Mouse (Mus musculus) bone marrow, adult 2 months (tissue): ENCODE data around the gene Tank. TPM values are rescaled to one million over a fixed set of nuclear protein-coding genes. Genes with fewer than 3 reads are reported as not detected.

Experiments used
- H3K27ac ChIP-seq: fragments of 200-500 bp; 2 replicates; pipeline ENCODE4 v1.5.1; 2012; ENCODE audit warnings: low read depth, mild to moderate bottlenecking, control low read depth, inconsistent platforms, low read length; ENCODE audit not compliant: control insufficient read depth, poor library complexity, insufficient read depth
- H3K4me1 ChIP-seq: fragments of 200-500 bp; 2 replicates; pipeline ENCODE4 v1.6.1; 2011; ENCODE audit warnings: low read length; ENCODE audit not compliant: control insufficient read depth, insufficient read depth
- H3K4me3 ChIP-seq: fragments of 200-500 bp; replicated peaks from 2 replicates; pipeline ENCODE3; 2011; ENCODE audit warnings: mild to moderate bottlenecking, low read depth, low read length, control low read depth; ENCODE audit not compliant: control insufficient read depth
- CTCF ChIP-seq: fragments of 200-500 bp; IDR thresholded peaks from 2 replicates; pipeline ENCODE4 v1.5.1; 2011; ENCODE audit warnings: low read length, control low read depth; ENCODE audit not compliant: control insufficient read depth, insufficient read depth
- POLR2A ChIP-seq: fragments of 200-500 bp; IDR thresholded peaks from 2 replicates; pipeline ENCODE4 v1.6.1; 2011; ENCODE audit warnings: low read depth, mild to moderate bottlenecking, control low read depth, low read length, borderline replicate concordance; ENCODE audit not compliant: control insufficient read depth
- WGBS: fragments of 180-500 bp; shearing (Covaris S2); methylation state at CpG from one replicate; pipeline ENCODE4 v1.1.7; 2018; 5-methylcytosine and 5-hydroxymethylcytosine counted together
- polyA plus RNA-seq: library from polyadenylated mRNA; stranded (reverse); fragments of >200 nt; gene quantifications from 2 replicates; pipeline ENCODE4 v1.2.4, GENCODE M21; 2011; ENCODE audit warnings: low replicate concordance; ENCODE audit not compliant: missing spikeins, insufficient read depth, insufficient read length

Tank gene
- 11.5 and 21.9 TPM in 2 replicates for polyA plus RNA-seq

DNA sequence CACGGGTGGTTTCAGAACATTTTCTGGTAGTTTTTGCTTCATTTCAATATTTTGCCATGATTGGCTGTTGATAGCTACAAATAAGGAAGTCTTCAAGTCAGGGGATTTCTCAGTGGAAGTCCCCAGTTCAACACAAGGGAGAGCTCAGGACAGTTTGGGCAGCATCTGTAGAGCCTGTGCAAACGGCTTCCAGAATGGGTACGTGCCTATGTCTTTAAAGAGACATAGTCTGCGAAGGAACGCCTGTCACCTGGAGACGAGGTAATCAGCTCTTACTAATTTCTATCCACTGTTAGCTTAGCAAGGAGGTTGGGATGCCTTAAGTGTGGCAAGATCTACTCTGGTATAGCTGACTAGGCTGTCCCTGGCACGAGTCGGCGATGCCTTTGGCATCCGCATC, at the start of gene Tank:
Gene Tank (plus strand): TSS at position 153 of the 400 bp plus-strand sequence.
- WGBS: 40% methylated on average over 10 of the region's 10 CpGs
- Histone ChIP-seq H3K4me1 (no peaks in the 10 kb centered on the region; the same call in 1 of the 2 replicates), H3K27ac (no peak within 1 kb of the TSS), H3K4me3 (peak within 1 kb of the TSS; percentile 55)
- TF ChIP-seq POLR2A (no peak), CTCF (no peak)

DNA sequence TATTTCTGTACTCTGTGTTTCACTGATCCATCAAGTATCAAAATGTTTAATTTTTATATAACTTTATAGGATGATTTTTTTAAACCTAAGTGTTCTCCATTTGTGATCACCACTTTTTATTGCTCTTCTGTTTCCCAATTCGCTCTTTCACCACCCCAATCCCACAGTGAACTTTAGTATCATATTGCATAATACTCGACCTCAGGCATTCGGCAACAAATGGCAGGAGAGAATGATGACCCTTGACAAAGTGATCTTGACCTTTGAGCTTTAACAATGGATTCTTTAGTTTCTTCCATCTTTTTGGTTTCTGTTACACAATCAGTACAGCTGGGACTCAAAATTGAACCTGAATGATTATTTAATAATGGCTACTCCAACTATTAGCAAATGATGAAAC, 46.1 kb upstream of the Tank start:
- Histone ChIP-seq H3K27ac (no peak overlapping the region), H3K4me1 (peaks cover 3% of the 10 kb centered on the region), H3K4me3 (no peak overlapping the region)
- no peak for TF ChIP-seq POLR2A
- WGBS: 28% methylated on average over 3 of the region's 3 CpGs

DNA sequence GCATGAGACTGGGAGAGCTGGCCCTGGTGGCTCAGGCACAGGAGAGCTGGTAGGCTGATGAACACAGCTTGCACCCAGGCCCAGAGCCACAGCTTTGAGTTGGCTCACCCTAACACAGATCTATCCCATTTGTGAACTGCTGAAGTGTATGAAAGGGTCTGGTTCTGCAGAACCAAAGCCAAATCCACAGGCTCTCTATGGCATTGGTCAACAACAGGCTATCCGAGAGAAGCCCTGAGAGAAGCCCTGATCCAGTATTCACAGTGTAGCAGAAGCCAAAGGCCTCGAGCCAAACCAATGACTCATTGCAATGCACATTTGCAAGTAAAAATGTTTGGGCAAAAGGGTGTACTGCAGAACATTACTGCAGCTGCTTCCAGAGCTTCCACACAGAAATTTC, 45.3 kb upstream of the Tank start:
- H3K27ac ChIP-seq: no peak overlapping the region
- no peak overlapping the region for H3K4me3 ChIP-seq
- no peak for TF ChIP-seq POLR2A
- TF ChIP-seq CTCF: no peak
- peaks cover 3% of the 10 kb centered on the region for H3K4me1 ChIP-seq
- 69% methylated on average over 2 of the region's 2 CpGs for WGBS

- Histone ChIP-seq H3K4me1 (no peaks in the 10 kb centered on the region; the same call in 1 of the 2 replicates), H3K27ac (no peak overlapping the region), H3K4me3 (no peak overlapping the region)
- 34% methylated on average over 2 of the region's 2 CpGs for whole genome bisulfite sequencing
- TF ChIP-seq CTCF (no peak), POLR2A (no peak)
Measured at GRCm38 (mm10) chr2:61536901-61537300, 41.5 kb upstream of the Tank start.

DNA sequence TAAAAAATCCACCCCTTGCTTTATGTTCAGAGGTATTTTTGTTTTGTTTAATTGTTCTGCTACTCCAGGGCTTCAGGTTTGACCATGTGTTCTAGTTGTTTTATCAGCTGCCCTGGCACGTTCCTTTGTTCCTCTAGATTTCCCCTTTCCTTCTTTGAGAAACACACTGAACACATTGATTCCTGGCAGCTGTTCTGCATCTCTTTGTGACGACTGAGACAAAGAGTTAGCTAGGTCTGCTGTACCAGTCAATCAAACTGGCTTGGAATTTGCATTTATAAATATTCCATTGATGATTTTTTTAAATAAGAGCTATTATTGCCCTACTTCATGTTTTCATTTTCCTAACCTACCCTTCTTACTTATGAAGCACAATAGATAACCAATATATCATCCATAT, 39.0 kb upstream of the Tank start:
- Histone ChIP-seq H3K4me3 (no peak overlapping the region), H3K27ac (no peak overlapping the region), H3K4me1 (no peaks in the 10 kb centered on the region; the same call in 1 of the 2 replicates)
- WGBS: 55% methylated on average over 2 of the region's 2 CpGs
- no peak for TF ChIP-seq POLR2A
- no peak for TF ChIP-seq CTCF

GRCm38 (mm10) chr2:61542426-61542825, 36.0 kb upstream of the Tank start:
- Histone ChIP-seq H3K27ac (no peak overlapping the region), H3K4me1 (no peaks in the 10 kb centered on the region), H3K4me3 (no peak overlapping the region)
- TF ChIP-seq POLR2A (no peak), CTCF (no peak)
- 55% methylated on average over 2 of the region's 2 CpGs for WGBS

DNA sequence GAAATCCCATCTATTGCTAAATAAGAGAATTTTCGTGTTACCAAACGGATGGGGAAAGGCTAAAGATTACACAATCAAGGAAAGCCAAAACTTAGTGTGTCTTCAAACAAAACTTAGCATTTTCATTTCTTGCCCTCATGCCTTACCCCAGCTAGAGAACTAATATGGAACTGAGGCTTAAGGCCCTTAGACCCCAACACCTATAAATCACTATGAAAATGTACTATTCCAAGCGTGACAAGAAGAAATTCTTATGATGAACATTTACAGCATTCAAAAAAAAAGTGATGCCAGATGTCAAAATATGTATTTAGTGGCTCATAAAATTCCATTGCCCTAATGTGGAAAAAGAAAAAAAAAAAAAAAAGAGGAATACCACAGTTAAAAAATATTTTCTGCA, 32.7 kb upstream of the Tank start:
- Histone ChIP-seq H3K4me3 (no peak overlapping the region), H3K27ac (no peak overlapping the region), H3K4me1 (no peaks in the 10 kb centered on the region)
- TF ChIP-seq POLR2A: no peak
- TF ChIP-seq CTCF: no peak
- WGBS: 59% methylated on average over 3 of the region's 3 CpGs

DNA sequence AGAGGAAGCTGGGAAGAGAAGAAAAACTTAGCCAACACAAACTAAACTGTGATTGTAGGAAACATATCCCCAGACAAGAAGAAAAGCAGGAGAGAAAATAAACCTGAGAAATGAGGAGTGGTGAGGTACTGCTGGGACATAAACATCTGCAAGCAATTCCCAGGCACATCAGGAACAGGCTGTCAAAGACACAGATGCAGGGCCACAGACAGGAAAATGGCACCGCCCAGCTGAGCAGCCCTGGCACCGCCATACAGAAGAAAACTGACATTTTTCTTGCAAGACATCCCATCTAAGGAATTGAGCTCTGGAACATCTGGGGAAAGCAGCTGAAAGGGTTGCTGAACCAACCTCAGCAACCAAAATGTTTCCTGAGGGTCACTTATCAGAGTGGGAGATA, 30.4 kb upstream of the Tank start:
- WGBS: 52% methylated on average over 2 of the region's 2 CpGs
- no peak for TF ChIP-seq CTCF
- TF ChIP-seq POLR2A: no peak

GRCm38 (mm10) chr2:61551680-61552079, 26.7 kb upstream of the Tank start:
- 77% methylated on average over 5 of the region's 5 CpGs for WGBS
- TF ChIP-seq CTCF: no peak
- no peak for TF ChIP-seq POLR2A
- H3K27ac ChIP-seq: no peak overlapping the region
- H3K4me1 ChIP-seq: no peaks in the 10 kb centered on the region
- H3K4me3 ChIP-seq: no peak overlapping the region

More for the DNA sequence above, 30.4 kb upstream of the Tank start:
- Histone ChIP-seq H3K27ac (no peak overlapping the region), H3K4me3 (no peak overlapping the region), H3K4me1 (no peaks in the 10 kb centered on the region)
